Mouse (Mus musculus): Measurements from ENCODE around the gene Psmb8. TPM values are rescaled to one million over a fixed set of nuclear protein-coding genes. Genes with fewer than 3 reads are reported as not detected.
A peak's percentile ranks its signal among the peaks of the same experiment; 100 is the strongest.

The Psmb8 gene
- polyA plus RNA-seq, 1 experiment from 2014 or later: 1.5 TPM

- Histone ChIP-seq H3K4me3 (ENCODE audit: low read depth, low read length) (peak overlapping the region; percentile 28), H3K36me3 (ENCODE audit: control insufficient read depth, insufficient read depth, low read length) (no peaks in the 10 kb centered on the region), H3K4me1 (ENCODE audit: control insufficient read depth, insufficient read depth, low read length) (peaks cover 2% of the 10 kb centered on the region; the same call in 1 of the 2 replicates), H3K9me3 (replicated peaks; ENCODE audit: control insufficient read depth, low read length) (no peaks in the 10 kb centered on the region), H3K4me2 (peak overlapping the region; percentile 72), H3K27ac (ENCODE audit: low read depth, low read length) (no peak overlapping the region), H3K27me3 (ENCODE audit: control insufficient read depth, insufficient read depth, low read length) (peaks cover 82% of the 10 kb centered on the region), H3K9ac (ENCODE audit: low read depth, low read length) (no peak overlapping the region)
- ATAC-seq (replicated peaks; ENCODE audit: insufficient number of reproducible peaks, low FRiP score, low TSS enrichment): no peak
- WGBS (ENCODE audit: insufficient replicate concordance): 7% methylated on average over 11 of the region's 11 CpGs
These were observed 996 bp downstream of the Psmb8 start for GRCm38 (mm10) chr17:34198521-34198912.

DNA sequence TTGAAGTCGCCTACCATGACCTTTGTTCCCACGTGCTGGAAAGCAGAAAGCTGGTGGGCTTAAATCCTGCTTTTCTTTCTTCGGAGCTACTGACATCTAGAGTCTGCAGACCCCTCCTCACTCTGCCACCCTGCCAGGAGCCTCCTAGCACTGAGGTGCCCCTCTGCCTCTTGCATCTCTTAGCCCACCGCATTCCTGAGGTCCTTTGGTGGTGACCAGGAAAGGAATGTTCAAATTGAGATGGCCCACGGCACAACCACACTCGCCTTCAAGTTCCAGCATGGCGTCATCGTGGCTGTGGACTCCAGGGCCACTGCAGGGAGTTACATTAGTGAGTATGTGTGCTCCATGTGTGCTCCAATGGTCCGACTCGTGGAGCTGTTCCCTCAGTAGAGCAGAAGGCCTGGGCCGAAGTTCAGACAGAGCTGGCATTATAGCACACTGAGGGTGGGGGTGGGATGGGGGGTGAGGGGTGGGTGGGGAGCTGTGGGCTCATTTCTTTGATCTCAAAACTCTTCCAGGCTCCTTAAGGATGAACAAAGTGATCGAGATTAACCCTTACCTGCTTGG, 1.6 kb downstream of the Psmb8 start:
- Histone ChIP-seq H3K27me3 (ENCODE audit: control insufficient read depth, insufficient read depth, low read length) (peaks cover 80% of the 10 kb centered on the region), H3K4me1 (ENCODE audit: control insufficient read depth, insufficient read depth, low read length) (peaks cover 2% of the 10 kb centered on the region; the same call in 1 of the 2 replicates), H3K9ac (ENCODE audit: low read depth, low read length) (no peak overlapping the region), H3K9me3 (replicated peaks; ENCODE audit: control insufficient read depth, low read length) (no peaks in the 10 kb centered on the region), H3K4me3 (ENCODE audit: low read depth, low read length) (no peak overlapping the region), H3K27ac (ENCODE audit: low read depth, low read length) (no peak overlapping the region), H3K36me3 (ENCODE audit: control insufficient read depth, insufficient read depth, low read length) (no peaks in the 10 kb centered on the region), H3K4me2 (no peak overlapping the region)
- WGBS (ENCODE audit: insufficient replicate concordance): 64% methylated on average over 12 of the region's 12 CpGs
- no peak for ATAC-seq (replicated peaks; ENCODE audit: insufficient number of reproducible peaks, low FRiP score, low TSS enrichment)

DNA sequence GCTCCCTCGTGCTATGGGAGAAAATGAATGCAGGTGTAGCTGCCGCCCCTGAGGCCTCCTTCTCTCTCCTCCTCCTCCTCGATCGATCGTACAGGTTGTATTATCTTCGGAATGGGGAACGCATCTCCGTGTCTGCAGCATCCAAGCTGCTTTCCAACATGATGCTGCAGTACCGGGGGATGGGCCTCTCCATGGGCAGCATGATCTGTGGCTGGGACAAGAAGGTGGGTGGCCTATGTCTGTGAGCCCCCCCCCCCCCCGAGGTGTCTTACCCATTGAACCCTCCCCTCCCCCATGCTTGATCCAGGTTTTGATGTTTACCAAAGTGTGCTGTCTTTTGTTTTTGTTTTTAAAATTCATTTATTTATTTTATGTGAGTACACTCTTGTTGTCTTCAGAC, 2.5 kb downstream of the Psmb8 start:
- 76% methylated on average over 10 of the region's 10 CpGs for WGBS (ENCODE audit: insufficient replicate concordance)
- no peak overlapping the region for H3K9ac ChIP-seq (ENCODE audit: low read depth, low read length)
- H3K27me3 ChIP-seq (ENCODE audit: control insufficient read depth, insufficient read depth, low read length): peaks cover 75% of the 10 kb centered on the region
- H3K4me3 ChIP-seq (ENCODE audit: low read depth, low read length): no peak overlapping the region
- H3K9me3 ChIP-seq (replicated peaks; ENCODE audit: control insufficient read depth, low read length): no peaks in the 10 kb centered on the region
- H3K27ac ChIP-seq (ENCODE audit: low read depth, low read length): no peak overlapping the region
- peaks cover 6% of the 10 kb centered on the region for H3K4me1 ChIP-seq (ENCODE audit: control insufficient read depth, insufficient read depth, low read length)
- no peaks in the 10 kb centered on the region for H3K36me3 ChIP-seq (ENCODE audit: control insufficient read depth, insufficient read depth, low read length)
- H3K4me2 ChIP-seq: no peak overlapping the region
- ATAC-seq (replicated peaks; ENCODE audit: insufficient number of reproducible peaks, low FRiP score, low TSS enrichment): no peak

DNA sequence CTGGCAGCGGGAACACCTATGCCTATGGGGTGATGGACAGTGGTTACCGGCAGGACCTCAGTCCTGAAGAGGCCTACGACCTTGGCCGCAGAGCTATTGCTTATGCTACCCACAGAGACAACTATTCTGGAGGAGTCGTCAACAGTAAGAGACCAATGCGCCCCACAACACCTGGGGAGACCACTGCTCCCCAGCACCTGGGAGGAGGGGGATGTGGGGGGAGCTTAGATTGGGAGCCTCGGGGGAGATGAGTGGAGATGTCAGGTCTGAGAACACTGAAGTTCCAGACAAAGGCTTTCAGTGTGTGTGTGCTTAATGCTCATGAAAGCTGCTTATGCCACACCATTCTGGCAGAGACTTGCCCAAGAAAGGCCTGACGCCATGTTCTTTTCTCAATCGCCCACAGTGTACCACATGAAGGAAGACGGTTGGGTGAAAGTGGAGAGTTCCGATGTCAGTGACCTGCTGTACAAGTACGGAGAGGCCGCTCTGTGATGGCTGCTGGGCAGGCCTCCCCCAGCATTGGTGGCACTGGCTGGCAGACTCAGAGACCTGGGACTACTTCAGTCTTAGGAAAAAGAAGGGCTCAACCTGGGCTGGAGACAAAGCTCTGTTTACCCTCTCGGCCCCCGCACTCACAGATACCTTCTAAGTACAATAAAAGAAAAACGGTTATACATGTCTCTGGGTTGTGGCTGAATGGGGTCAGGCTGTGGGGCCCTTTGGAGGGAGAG, 3.4 kb downstream of the Psmb8 start:
- Histone ChIP-seq H3K36me3 (ENCODE audit: control insufficient read depth, insufficient read depth, low read length) (no peaks in the 10 kb centered on the region), H3K9ac (ENCODE audit: low read depth, low read length) (no peak overlapping the region), H3K27ac (ENCODE audit: low read depth, low read length) (no peak overlapping the region), H3K9me3 (replicated peaks; ENCODE audit: control insufficient read depth, low read length) (no peaks in the 10 kb centered on the region), H3K27me3 (ENCODE audit: control insufficient read depth, insufficient read depth, low read length) (peaks cover 74% of the 10 kb centered on the region), H3K4me3 (ENCODE audit: low read depth, low read length) (no peak overlapping the region), H3K4me2 (no peak overlapping the region), H3K4me1 (ENCODE audit: control insufficient read depth, insufficient read depth, low read length) (peaks cover 13% of the 10 kb centered on the region)
- no peak for ATAC-seq (replicated peaks; ENCODE audit: insufficient number of reproducible peaks, low FRiP score, low TSS enrichment)
- WGBS (ENCODE audit: insufficient replicate concordance): 76% methylated on average over 16 of the region's 16 CpGs

GRCm38 (mm10) chr17:34201506-34202055, 4.1 kb downstream of the Psmb8 start:
- H3K36me3 ChIP-seq (ENCODE audit: control insufficient read depth, insufficient read depth, low read length): no peaks in the 10 kb centered on the region

DNA sequence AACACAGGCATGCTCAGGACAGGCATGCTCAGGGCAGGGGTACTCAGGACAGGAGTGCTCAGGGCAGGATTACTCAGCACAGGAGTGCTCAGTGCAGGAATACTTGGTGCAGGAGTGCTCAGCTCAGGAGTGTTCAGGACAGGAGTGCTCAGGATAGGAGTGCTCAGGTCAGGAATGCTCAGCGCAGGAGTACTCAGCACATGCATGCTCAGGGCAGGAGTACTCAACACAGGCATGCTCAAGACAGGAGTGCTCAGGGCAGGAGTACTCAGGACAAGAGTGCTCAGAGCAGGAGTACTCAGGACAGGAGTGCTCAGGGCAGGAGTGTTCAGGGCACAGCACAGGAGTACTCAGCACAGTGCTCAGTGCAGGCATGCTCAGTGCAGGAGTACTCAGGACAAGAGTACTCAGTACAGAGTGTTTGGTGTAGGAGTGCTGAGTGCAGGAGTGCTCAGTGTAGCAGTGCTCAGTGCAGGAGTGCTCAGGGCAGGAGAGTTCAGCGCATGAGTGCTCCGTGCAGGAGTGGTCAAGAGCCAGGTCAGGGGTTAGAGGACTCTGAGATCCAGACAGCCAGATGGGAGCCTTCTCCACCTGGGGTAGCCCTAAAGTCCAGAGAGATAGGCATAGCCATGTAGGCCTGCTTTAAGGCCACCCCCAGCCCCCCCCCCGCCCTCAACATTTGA, 5.4 kb downstream of the Psmb8 start:
- peaks cover 60% of the 10 kb centered on the region for H3K27me3 ChIP-seq (ENCODE audit: control insufficient read depth, insufficient read depth, low read length)
- H3K36me3 ChIP-seq (ENCODE audit: control insufficient read depth, insufficient read depth, low read length): no peaks in the 10 kb centered on the region

More at GRCm38 (mm10) chr17:34201506-34202055, 4.1 kb downstream of the Psmb8 start:
- 69% methylated on average over 7 of the region's 7 CpGs for WGBS (ENCODE audit: insufficient replicate concordance)
- Histone ChIP-seq H3K4me3 (ENCODE audit: low read depth, low read length) (no peak overlapping the region), H3K4me1 (ENCODE audit: control insufficient read depth, insufficient read depth, low read length) (peaks cover 13% of the 10 kb centered on the region), H3K27ac (ENCODE audit: low read depth, low read length) (no peak overlapping the region), H3K27me3 (ENCODE audit: control insufficient read depth, insufficient read depth, low read length) (peaks cover 69% of the 10 kb centered on the region), H3K9me3 (replicated peaks; ENCODE audit: control insufficient read depth, low read length) (no peaks in the 10 kb centered on the region), H3K9ac (ENCODE audit: low read depth, low read length) (no peak overlapping the region), H3K4me2 (no peak overlapping the region)
- ATAC-seq (replicated peaks; ENCODE audit: insufficient number of reproducible peaks, low FRiP score, low TSS enrichment): no peak

DNA sequence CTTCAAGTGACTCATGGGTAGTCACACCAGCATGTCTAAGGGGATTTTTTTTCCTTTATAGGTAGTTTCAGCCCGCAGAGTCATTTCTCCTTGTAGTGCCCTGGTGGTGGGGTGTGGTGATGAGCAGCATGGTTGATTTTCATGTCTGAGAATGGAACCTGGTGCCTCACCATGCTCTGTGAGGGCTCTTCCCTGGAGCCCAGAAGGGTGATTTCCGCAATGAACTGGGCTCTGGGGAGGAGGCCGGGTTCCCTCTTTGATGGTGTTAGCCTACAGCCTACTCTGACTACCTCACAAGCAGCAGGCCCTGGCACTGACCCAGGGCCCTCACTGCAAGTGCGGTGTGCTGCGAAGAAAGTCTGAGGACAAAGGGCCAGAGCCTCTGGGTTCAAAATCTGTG, 5.9 kb downstream of the Psmb8 start, which contains the start of gene Tap2:
Gene Tap2 (plus strand): TSS at position 84 of the 400 bp plus-strand sequence.
- Histone ChIP-seq H3K4me2 (peak within 1 kb of the TSS; percentile 97), H3K36me3 (ENCODE audit: control insufficient read depth, insufficient read depth, low read length) (no peaks in the 10 kb centered on the region), H3K27ac (ENCODE audit: low read depth, low read length) (no peak within 1 kb of the TSS), H3K9ac (ENCODE audit: low read depth, low read length) (peak within 1 kb of the TSS; percentile 63; the same call in 1 of the 2 replicates), H3K4me3 (ENCODE audit: low read depth, low read length) (peak within 1 kb of the TSS; percentile 81), H3K4me1 (ENCODE audit: control insufficient read depth, insufficient read depth, low read length) (peaks cover 11% of the 10 kb centered on the region; the same call in 1 of the 2 replicates), H3K27me3 (ENCODE audit: control insufficient read depth, insufficient read depth, low read length) (peaks cover 58% of the 10 kb centered on the region), H3K9me3 (replicated peaks; ENCODE audit: control insufficient read depth, low read length) (no peaks in the 10 kb centered on the region)
- 58% methylated on average over 5 of the region's 5 CpGs for WGBS (ENCODE audit: insufficient replicate concordance)
- no peak for ATAC-seq (replicated peaks; ENCODE audit: insufficient number of reproducible peaks, low FRiP score, low TSS enrichment)

More for the DNA sequence above, 5.4 kb downstream of the Psmb8 start:
- H3K4me2 ChIP-seq: no peak overlapping the region
- no peak overlapping the region for H3K9ac ChIP-seq (ENCODE audit: low read depth, low read length)
- H3K4me1 ChIP-seq (ENCODE audit: control insufficient read depth, insufficient read depth, low read length): peaks cover 11% of the 10 kb centered on the region; the same call in 1 of the 2 replicates
- H3K27ac ChIP-seq (ENCODE audit: low read depth, low read length): no peak overlapping the region
- H3K4me3 ChIP-seq (ENCODE audit: low read depth, low read length): no peak overlapping the region
- H3K9me3 ChIP-seq (replicated peaks; ENCODE audit: control insufficient read depth, low read length): no peaks in the 10 kb centered on the region
- WGBS (ENCODE audit: insufficient replicate concordance): 74% methylated on average over 4 of the region's 4 CpGs
- no peak for ATAC-seq (replicated peaks; ENCODE audit: insufficient number of reproducible peaks, low FRiP score, low TSS enrichment)

DNA sequence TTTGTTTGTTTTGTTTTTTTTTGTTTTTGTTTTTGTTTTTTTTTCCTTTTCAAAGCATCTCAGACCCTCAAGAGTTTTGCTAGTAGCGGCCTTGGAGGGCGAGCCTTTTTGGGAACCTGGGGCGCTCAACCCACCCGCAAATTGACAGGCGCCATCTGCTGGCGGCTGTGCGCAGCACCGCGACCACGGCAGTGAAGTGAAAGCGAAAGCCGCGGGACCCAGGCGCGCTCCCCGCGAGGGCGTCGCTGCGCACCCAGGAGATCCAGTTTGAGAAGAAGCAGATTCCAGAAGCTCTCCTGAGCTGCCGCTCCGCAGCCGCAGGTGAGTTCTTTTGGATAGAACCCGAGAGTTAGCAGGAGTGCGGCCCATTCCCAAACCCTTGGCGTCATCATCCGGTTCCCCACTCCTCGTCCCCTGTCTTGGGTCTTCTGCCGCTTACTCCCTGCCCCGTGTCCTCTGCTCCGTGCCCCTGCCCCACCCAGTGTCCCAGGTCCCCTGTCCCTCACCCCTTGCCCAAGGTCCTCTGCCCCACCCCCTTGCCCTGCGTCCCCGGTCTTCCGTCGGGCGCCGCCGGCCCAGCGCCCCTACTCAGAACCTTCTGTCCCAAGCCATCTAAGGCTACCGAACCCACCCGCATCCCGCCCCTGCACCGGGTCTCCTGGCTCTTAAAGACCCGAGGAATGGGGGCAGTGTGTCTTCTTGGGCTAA, 6.9 kb downstream of the Psmb8 start:
- 1% methylated on average over 44 of the region's 44 CpGs for WGBS (ENCODE audit: insufficient replicate concordance)

More for the DNA sequence above, 6.9 kb downstream of the Psmb8 start:
- Histone ChIP-seq H3K4me1 (ENCODE audit: control insufficient read depth, insufficient read depth, low read length) (peaks cover 11% of the 10 kb centered on the region; the same call in 1 of the 2 replicates), H3K36me3 (ENCODE audit: control insufficient read depth, insufficient read depth, low read length) (no peaks in the 10 kb centered on the region), H3K27me3 (ENCODE audit: control insufficient read depth, insufficient read depth, low read length) (peaks cover 48% of the 10 kb centered on the region), H3K27ac (ENCODE audit: low read depth, low read length) (no peak overlapping the region), H3K9ac (ENCODE audit: low read depth, low read length) (peak overlapping the region; percentile 63), H3K4me3 (ENCODE audit: low read depth, low read length) (peak overlapping the region; percentile 81), H3K4me2 (peak overlapping the region; percentile 97), H3K9me3 (replicated peaks; ENCODE audit: control insufficient read depth, low read length) (no peaks in the 10 kb centered on the region)
- no peak for ATAC-seq (replicated peaks; ENCODE audit: insufficient number of reproducible peaks, low FRiP score, low TSS enrichment)

Data from heart, embryonic 11.5 days (tissue).